ENCODE assay signal across 12 mouse cellular contexts in genomic region chr7:26686337-26686736, GRCm38 (mm10). TPM values are rescaled to one million over a fixed set of nuclear protein-coding genes. Genes with fewer than 3 reads are reported as not detected.
"Had no signal": no experiment of that assay in that cellular context is flagged by ENCODE, and none has a peak within 500 bp of the region (broad histone marks: within the 10 kb centered on the region; RNA-seq: fewer than 3 reads in every experiment).

Cyp2b23 (minus strand) TSS chr7:26686437.

- H3K4me1 ChIP-seq: neural tube, embryonic 13.5 days; neural tube, embryonic 15.5 days; stomach, embryonic 15.5 days had no signal

- H3K27me3 ChIP-seq: neural tube, embryonic 13.5 days; neural tube, embryonic 15.5 days; stomach, embryonic 15.5 days had no signal

- H3K9me3 ChIP-seq: stomach, embryonic 15.5 days had no signal

- H3K4me3 ChIP-seq: neural tube, embryonic 13.5 days; neural tube, embryonic 15.5 days; stomach, embryonic 15.5 days had no signal

- H3K36me3 ChIP-seq: neural tube, embryonic 13.5 days; neural tube, embryonic 15.5 days; stomach, embryonic 15.5 days had no signal

RNA-seq across cellular contexts. Expression of gene Cyp2b23, which starts in this region (rescaled TPM):
- total RNA-seq: neutrophil, adult 5-6 weeks had no signal
- polyA plus RNA-seq: neural tube, embryonic 13.5 days; neural tube, embryonic 14.5 days; neural tube, embryonic 15.5 days; small intestine, adult 2 months; spleen, adult 2 months; stomach, embryonic 14.5 days; stomach, embryonic 15.5 days; stomach, embryonic 16.5 days; stomach, postnatal 0 days; thymus, postnatal 0 days; urinary bladder, adult 2 months had no signal
